Mouse (Mus musculus) stomach, postnatal 0 days (tissue): ENCODE data around the gene Apba3.
"Not testable (repeated sequence)": the region's sequence is repeated elsewhere in the genome, so short reads cannot be mapped to it uniquely, and the experiment has no call there.

ENCODE experiments used
- CTCF ChIP-seq: IDR thresholded peaks from 2 replicates; pipeline ENCODE4 v1.5.1; 2016; ENCODE audit warnings: antibody characterized with exemption, low read depth, mild to moderate bottlenecking, moderate library complexity
- EP300 ChIP-seq: optimal IDR thresholded peaks from 2 replicates; pipeline ENCODE3; 2016; ENCODE audit warnings: antibody characterized with exemption

GRCm38 (mm10) chr10:81223731-81224130, 43.0 kb upstream of the Apba3 start:
- not testable (repeated sequence) for TF ChIP-seq CTCF, EP300
